Mouse (Mus musculus): ENCODE data around the gene Fam149a.

Gene Fam149a

DNA sequence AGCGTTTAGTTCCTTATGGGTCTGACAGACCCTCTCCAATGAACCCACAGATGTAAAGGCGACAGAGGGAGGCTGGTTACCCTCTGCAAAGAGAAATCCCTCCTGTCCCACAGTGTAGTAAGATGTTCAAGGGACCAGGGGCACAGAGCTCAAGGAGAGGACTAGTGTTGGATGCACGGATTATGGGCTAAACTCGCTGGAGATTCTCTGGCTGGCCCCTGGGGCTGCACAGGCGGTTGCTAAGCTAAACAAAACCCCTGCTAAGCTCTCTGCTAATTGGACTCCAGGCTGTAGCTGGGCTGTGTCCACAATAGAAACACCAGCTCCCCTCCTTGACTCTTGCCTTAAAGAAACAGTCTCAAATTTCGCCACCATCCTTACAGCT is at the start of gene Fam149a:
Fam149a (minus strand) TSS at position 329 of the 385 bp plus-strand sequence.
- no peak for DNase-seq (ENCODE audit: low read depth, low spot score)

GRCm38 (mm10) chr8:45420151-45420550 is 38.1 kb upstream of the Fam149a start:
- no peak for DNase-seq (ENCODE audit: low read depth, low spot score)

GRCm38 (mm10) chr8:45414965-45415364 is 32.9 kb upstream of the Fam149a start:
- no peak for DNase-seq (ENCODE audit: low read depth, low spot score)

DNA sequence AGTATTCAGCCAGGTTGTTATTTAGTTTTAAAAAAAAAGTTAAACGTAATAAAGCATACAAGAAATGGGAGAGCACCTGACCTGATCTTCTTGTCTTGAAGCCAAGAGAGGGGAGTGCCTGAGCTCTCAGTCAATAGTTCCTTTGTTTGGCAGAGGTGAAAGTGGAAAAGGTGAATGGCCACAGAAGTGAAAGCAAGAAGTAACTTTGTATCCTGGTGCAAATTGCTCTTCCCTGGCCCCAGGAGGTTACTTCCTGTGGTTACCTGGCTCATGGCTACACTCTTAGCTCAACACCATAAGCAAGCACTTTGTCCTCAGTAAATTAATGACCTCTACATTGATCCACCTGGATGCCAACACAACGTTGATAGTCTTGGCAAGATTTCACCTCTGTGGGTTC is 28.8 kb upstream of the Fam149a start, which contains the start of gene Tlr3:
Tlr3 (minus strand) TSS at position 199 of the 400 bp plus-strand sequence.
- DNase-seq (ENCODE audit: low read depth, low spot score): no peak

DNA sequence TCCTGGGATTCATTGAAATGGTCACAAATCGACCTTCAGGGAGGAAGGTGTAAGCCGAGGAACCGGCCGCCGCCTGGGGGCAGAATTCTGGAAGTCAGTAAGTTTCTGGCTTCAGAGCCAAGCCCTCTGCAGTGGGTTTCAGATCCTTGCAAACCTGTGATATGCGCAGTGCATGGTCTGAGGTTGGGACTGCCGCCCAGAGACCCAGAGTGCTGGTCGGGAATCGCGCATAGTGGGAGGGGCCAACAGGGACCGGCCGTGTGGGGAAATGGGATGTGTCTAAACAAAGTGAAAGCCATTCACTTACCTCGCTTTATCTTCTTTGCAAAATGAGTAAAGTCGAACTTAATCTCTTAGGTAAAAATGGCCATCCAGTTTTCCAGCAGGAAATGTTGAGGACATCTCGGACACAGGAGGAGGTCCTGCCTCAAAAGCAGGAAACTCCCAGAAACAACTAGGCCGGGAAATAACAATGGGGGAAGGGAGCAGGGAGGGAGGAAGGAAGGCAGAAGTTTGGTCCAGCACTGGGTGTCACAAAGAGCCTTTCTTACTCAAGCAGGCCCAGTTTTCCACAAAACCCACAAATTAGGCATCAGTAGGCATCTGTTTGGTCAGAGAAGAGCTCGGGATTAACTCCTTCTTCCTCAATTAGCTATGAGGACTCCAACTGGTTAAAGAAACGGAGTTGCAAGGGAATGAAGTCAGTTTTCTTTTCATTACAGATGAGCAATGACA is 28.2 kb upstream of the Fam149a start:
- DNase-seq (ENCODE audit: low read depth, low spot score): peak; percentile 66

DNA sequence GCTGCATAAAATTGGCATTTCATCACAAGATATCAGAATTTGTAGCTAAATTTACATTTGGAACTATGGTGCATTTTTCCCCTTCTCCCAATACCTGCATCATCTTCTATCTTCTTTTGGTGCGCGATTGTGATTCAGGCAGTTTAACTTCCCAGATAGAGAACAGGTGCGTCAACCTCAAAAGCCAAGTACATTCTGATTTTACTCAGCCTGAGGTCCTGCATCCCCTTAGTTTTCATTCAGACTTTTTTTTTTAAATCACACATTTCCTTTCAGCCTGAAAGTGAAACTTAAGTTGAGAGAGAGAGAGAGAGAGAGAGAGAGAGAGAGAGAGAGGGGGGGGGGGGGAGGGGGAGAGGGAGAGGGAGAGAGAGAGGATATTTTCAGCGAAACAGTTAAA is 27.6 kb upstream of the Fam149a start:
- DNase-seq (ENCODE audit: low read depth, low spot score): no peak

- no peak for DNase-seq (ENCODE audit: low read depth, low spot score)
Measured at GRCm38 (mm10) chr8:45383250-45383649, 1.2 kb upstream of the Fam149a start.

DNA sequence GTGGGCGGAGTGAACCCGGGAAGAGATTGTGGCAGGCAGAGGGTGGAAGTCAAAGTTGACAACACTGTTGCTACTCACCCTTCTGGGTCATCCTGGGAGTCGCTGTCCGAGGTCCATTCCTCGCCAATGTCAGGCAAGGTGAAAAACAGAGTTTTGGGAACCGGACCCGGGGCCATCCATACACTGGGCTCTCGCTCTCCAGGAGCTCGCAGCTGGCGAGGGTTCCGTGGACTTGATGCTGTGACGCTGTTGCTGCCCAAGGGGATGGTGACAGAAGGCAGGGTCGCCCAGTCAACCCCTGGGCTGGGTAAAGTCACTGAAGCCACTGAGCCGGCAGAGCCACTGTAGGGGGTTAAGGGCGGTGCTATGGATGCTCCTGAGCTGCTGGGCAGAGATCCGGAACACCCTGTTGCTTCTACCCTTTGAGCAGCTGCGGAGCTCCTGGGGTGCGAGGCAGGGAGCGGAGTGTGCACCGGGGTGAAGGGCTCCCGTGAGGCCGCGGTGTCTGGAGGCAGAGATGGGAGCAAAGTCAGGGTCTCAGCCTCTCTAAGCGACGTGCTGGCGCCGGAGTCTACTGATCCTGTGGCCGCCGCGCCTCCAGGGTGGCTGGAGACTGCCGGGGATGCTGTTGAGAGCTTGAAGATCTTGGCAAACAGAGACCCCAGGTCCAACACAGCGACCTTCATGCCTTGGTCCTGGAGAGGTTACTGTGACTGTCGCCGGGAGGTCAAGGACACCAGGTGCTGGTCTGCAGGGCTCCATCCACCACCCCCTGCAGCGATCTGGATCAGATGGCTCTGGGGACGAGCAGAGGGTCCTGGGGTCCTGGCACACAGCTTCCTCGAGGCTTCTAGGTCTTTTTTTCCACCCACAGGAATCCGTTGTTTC is 772 bp downstream of the Fam149a start:
- no peak for DNase-seq (ENCODE audit: low read depth, low spot score)

DNA sequence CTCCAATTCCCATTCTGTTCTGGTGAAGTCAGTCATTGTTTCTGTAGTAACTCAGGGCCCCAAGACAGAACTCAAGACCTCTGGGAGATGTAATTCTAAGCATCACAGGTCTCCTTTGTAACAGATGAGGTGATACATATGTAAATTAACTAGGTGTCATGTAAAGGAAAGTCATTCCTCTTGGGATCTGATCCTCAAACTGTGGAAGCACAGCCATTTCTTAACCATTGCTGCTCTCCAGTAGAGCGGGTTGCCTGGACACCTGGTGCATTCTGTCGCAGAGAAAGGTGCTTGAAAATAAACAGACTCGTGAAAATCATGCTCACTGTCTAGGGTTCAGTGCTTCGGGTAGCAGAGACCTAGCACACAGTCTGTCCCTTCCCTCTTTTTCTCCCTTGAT is 1.5 kb downstream of the Fam149a start:
- no peak for DNase-seq (ENCODE audit: low read depth, low spot score)

DNA sequence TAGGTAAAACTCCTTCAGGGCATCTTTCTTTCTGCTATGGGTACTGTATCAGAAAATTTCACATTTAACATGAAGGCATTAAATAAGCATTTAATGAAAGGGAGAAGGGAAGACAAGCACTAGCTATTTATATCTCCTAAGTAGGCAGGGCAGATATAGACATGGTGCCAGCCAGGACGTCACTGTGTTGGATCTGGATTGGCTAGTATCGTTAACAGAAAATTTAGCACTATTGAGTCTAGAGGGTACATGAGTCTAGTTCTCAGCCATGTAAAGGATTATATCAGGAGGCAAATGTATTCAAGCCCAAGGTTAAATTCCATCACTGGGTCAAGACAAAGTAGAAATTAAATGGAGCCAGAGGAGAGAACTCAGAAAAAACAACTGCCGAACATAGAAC is 8.0 kb downstream of the Fam149a start:
- DNase-seq (ENCODE audit: low read depth, low spot score): no peak

DNA sequence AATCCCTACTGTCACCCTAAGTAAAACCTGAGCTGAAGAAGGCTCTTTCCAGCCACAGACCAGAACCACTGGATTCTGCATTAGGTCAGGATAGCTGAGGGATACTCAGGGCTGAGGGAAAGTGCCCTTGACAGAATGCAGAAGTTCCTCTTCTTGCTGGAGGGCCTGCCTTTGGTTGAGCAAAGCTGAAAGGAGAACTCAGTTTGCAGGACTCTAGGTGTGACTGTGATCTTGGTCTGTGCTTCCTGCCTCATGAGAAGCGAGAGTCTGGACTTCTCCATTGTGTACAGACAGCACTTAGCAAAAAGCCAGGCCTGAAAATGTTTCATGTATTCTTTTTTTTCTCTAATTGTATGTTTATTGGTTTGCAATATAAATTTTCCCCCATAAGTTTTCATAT is 14.9 kb downstream of the Fam149a start:
- no peak for DNase-seq (ENCODE audit: low read depth, low spot score)

DNA sequence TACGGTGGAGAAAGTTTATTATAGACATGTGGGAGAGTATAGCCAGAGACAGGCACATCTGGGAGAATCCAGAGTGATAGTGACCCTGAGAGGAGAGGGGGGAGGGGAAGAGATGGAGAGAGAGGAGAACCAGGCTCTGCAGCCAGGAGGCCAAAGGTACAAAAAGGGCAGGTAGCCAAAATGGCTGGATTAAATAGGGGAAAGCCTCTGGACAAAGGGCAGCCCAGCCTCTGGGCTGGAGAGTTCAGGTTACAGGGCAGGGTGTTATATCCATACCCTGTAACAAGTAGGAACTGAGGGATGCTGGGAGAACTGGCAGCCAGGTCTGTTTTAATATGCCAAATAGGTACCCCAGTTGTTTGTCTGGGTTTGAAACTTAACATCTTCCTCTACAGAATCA is 18.9 kb downstream of the Fam149a start:
- DNase-seq (ENCODE audit: low read depth, low spot score): no peak

DNA sequence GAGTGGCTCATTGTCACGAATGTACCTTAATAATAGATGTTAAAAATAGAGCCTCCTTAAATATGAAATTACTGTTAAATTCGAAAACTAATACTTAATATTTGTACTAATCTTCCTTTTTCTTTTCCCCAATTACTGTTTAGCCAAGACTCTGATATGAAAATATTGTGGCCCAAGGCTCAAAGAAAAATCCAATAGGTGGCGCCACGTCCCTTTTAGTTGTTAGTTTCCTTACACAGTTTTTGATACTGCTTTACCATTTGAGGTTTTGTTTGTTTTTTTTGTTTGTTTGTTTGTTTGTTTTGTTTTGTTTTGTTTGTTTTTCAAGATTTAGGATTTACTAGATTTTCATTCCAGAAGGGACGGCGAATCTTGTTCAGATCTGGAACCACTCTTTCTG is 19.8 kb downstream of the Fam149a start:
- DNase-seq (ENCODE audit: low read depth, low spot score): no peak

DNA sequence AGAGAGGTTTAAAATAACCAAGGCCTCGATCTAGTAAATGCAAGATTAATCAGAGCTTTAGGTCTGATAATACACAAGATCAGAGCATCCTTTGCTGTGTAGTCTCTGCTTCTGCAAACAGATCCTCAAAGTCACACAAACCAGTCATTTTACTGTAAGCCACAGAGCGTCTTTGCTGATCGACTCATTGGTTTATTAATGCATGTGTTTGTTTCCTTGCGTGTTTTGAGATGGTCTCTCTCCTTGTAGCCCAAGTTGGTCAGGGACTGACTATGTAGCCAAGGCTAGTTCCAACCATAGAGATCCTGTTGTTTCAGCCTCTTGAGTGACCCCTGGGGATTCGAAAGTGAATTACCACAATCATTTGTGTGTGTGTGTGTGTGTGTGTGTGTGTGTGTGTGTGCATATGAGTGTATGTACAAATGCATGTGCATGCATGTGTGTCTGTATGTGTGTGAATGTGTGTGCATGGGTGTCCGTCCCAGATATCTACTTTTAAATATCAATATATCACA is 22.9 kb downstream of the Fam149a start:
- DNase-seq (ENCODE audit: low read depth, low spot score): peak; percentile 11

- DNase-seq (ENCODE audit: low read depth, low spot score): peak; percentile 37
Measured at GRCm38 (mm10) chr8:45358132-45358918, 23.8 kb downstream of the Fam149a start.

DNA sequence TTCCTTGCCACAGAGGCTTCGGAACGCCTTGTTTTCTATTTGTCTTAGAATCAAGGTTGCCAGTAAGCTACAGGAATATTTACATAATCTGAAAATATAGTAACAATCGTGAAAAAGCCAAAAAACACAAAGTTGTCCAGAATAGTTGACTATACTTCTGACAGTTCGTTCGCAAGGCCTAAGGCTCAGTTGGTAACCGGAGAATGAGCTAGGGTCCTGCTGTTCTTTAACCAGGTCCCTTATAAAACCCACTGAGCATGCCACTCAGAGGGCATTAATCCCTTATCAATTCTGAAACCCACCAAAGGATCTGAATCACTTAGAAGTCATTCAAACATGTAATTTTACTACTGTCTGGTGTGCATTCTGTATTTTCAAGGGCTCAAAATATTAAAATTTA is 26.3 kb downstream of the Fam149a start:
- no peak for DNase-seq (ENCODE audit: low read depth, low spot score)

DNA sequence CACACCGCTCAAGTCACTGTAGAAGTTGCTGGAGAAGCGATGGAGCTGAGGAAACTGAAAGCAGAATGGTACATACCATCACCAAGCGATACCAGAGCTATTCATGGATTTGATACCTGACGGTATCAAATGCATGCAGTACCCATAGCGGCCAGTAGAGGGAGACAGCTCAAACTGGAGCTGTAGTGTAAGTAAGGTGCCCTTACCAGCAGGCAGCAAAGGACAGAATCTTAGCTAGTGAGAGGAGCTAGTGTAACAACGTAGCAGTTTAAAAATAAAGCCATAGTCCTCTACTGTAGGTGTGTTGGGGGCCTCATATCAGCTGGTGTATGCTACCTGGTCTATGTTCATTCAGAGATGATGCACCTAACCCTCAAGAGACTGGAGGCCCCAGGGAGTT is 37.1 kb downstream of the Fam149a start:
- peak; percentile 85 for DNase-seq (ENCODE audit: low read depth, low spot score)

GRCm38 (mm10) chr8:45344298-45344697 is 37.8 kb downstream of the Fam149a start:
- no peak for DNase-seq (ENCODE audit: low read depth, low spot score)

DNA sequence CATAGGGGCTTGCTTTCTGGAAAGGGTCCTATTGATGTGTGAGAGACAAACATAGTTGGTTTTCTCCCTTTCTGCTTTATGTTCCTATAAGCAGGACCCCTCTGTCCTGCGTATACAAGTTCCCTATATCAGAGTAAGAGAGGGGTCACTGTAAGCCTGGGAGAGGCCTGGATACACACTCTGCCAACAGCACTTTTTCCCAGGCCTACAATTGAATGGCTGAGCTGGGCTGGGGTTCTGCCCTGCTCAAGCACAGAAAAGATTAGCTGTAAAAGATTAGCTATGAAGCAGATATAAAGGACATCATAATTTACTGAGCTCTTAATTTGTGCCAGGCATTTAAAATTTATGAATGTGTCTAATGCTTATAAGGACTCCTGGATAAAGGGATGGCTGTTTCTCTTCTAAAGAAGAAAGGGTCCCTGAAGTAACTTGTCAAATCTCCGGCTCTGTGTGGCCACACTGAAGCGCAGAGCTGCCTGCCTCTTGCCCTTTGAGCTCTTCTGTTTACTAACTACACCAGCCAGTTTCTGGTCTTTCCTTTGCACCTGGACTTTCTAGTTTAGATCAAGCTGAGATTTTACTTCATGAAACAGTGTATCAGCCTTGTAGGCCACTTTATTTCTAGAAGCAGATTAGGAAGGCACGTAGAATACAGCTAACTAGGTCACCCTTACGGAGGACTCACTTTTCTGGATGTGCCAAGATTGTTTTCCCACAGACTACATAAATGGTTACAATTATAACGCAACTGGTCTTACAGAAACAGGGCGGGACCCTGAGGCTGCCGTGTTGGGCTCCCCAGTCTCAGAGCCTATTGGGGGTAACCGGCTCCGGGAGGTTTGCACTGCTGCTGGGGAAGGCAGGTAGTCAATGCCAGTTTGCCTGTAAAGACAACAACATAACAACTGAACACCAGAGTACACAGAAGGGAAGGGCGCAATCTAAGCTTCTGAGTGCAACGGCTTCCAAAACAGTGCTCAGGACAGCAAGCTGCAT is 40.2 kb downstream of the Fam149a start:
- no peak for DNase-seq (ENCODE audit: low read depth, low spot score)

GRCm38 (mm10) chr8:45333493-45333892 is 48.6 kb downstream of the Fam149a start:
- no peak for DNase-seq (ENCODE audit: low read depth, low spot score)
